In the genomic region with DNA sequence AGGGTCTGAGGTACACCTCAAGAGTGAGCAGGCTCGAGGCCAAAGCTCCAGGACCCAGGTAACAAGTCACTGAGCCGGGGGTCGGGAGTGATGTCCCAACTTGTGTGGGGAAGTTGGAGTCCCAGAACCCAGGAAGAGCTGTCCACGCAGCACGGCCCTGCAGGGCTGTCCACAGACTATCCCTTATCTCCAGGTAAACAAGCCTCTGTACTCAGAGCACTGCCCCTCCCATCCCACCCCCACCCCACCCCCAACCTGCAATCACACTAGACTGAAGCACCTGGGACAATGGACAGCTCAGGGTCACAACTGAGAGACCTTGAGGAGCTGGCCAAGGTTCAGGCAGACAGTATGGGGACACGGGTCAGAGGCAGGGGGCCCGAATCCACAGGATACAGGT, we compare ENCODE assay signal across 9 mouse cellular contexts. TPM values are rescaled to one million over a fixed set of nuclear protein-coding genes. Genes with fewer than 3 reads are reported as not detected.
DNase-seq lines count a peak whose midpoint lies in the region; ATAC-seq and TF ChIP-seq lines count a peak whose summit lies in the region.
"Had no signal": no experiment of that assay in that cellular context is flagged by ENCODE, and none has a peak within 500 bp of the region (broad histone marks: within the 10 kb centered on the region; RNA-seq: fewer than 3 reads in every experiment).

No protein-coding gene starts in this region.

- H3K27me3 ChIP-seq in kidney, embryonic 15.5 days = no peaks in the 10 kb centered on the region
- no peaks in the 10 kb centered on the region for H3K27me3 ChIP-seq in forebrain, postnatal 0 days (ENCODE audit: insufficient read depth, low read length)
- no peaks in the 10 kb centered on the region for H3K27me3 ChIP-seq in intestine, embryonic 14.5 days (replicated peaks; ENCODE audit: control insufficient read depth, insufficient read depth, low read length)
- H3K27me3 ChIP-seq in midbrain, embryonic 13.5 days = no peaks in the 10 kb centered on the region
- H3K27me3 ChIP-seq in heart, embryonic 11.5 days (ENCODE audit: control insufficient read depth, insufficient read depth, low read length) = no peaks in the 10 kb centered on the region

- H3K27ac ChIP-seq in kidney, embryonic 15.5 days = 0 out of 2 replicates have a peak overlapping the region, but pooled peaks have one; percentile 23
- no peak overlapping the region for H3K27ac ChIP-seq in forebrain, postnatal 0 days (ENCODE audit: low read depth, low read length)
- H3K27ac ChIP-seq in intestine, embryonic 14.5 days (ENCODE audit: low read depth) = no peak overlapping the region
- H3K27ac ChIP-seq in midbrain, embryonic 13.5 days = peak overlapping the region; percentile 93
- no peak overlapping the region for H3K27ac ChIP-seq in heart, embryonic 11.5 days (ENCODE audit: low read depth, low read length)

- H3K9ac ChIP-seq in kidney, embryonic 15.5 days = no peak overlapping the region
- H3K9ac ChIP-seq in forebrain, postnatal 0 days = peak overlapping the region; percentile 55; the same call in 1 of the 2 replicates
- H3K9ac ChIP-seq in intestine, embryonic 14.5 days (ENCODE audit: low read length) = no peak overlapping the region
- H3K9ac ChIP-seq in midbrain, embryonic 13.5 days (replicated peaks) = peak overlapping the region; percentile 69
- H3K9ac ChIP-seq in heart, embryonic 11.5 days (ENCODE audit: low read depth, low read length) = no peak overlapping the region

- H3K9me3 ChIP-seq in kidney, embryonic 15.5 days (replicated peaks) = no peaks in the 10 kb centered on the region
- no peaks in the 10 kb centered on the region for H3K9me3 ChIP-seq in forebrain, postnatal 0 days (ENCODE audit: low read length)
- no peaks in the 10 kb centered on the region for H3K9me3 ChIP-seq in intestine, embryonic 14.5 days (ENCODE audit: control insufficient read depth, low read length)
- no peaks in the 10 kb centered on the region for H3K9me3 ChIP-seq in midbrain, embryonic 13.5 days
- H3K9me3 ChIP-seq in heart, embryonic 11.5 days (replicated peaks; ENCODE audit: control insufficient read depth, low read length) = no peaks in the 10 kb centered on the region

- no peak overlapping the region for H3K4me3 ChIP-seq in kidney, embryonic 15.5 days (replicated peaks)
- H3K4me3 ChIP-seq in forebrain, postnatal 0 days (ENCODE audit: low read depth, low read length) = no peak overlapping the region
- no peak overlapping the region for H3K4me3 ChIP-seq in intestine, embryonic 14.5 days (ENCODE audit: low read depth, low read length)
- H3K4me3 ChIP-seq in midbrain, embryonic 13.5 days (replicated peaks) = no peak overlapping the region
- H3K4me3 ChIP-seq in heart, embryonic 11.5 days (ENCODE audit: low read depth, low read length) = no peak overlapping the region

- 0 out of 2 replicates have a peak, but pooled peaks have one; percentile 7 for ATAC-seq in kidney, embryonic 15.5 days (replicated peaks; ENCODE audit: low FRiP score)
- ATAC-seq in forebrain, postnatal 0 days = no peak
- ATAC-seq in intestine, embryonic 14.5 days (replicated peaks; ENCODE audit: low FRiP score, low TSS enrichment, low read depth) = peak; percentile 10; the same call in 1 of the 2 replicates
- 0 out of 2 replicates have a peak, but pooled peaks have one; percentile 14 for ATAC-seq in midbrain, embryonic 13.5 days
- no peak for ATAC-seq in heart, embryonic 11.5 days (replicated peaks; ENCODE audit: insufficient number of reproducible peaks, low FRiP score, low TSS enrichment)

- no peak for DNase-seq in kidney, postnatal 10 days
- no peak for DNase-seq in forebrain, postnatal 0 days
- no peak for DNase-seq in intestine, embryonic 14.5 days (ENCODE audit: low spot score)
- DNase-seq in layer of hippocampus, postnatal 14 days (ENCODE audit: low spot score in 2 of 2) = no peak
- no peak for DNase-seq in layer of hippocampus, adult 9-11 months
- DNase-seq: cerebellum, adult 9-10 months had no signal

- H3K4me1 ChIP-seq in kidney, embryonic 15.5 days = peaks cover 81% of the 10 kb centered on the region
- peaks cover 23% of the 10 kb centered on the region for H3K4me1 ChIP-seq in forebrain, postnatal 0 days (ENCODE audit: insufficient read depth)
- peaks cover 16% of the 10 kb centered on the region for H3K4me1 ChIP-seq in intestine, embryonic 14.5 days (replicated peaks; ENCODE audit: control insufficient read depth, insufficient read depth, low read length)
- H3K4me1 ChIP-seq in midbrain, embryonic 13.5 days (replicated peaks) = peaks cover 96% of the 10 kb centered on the region
- peaks cover 72% of the 10 kb centered on the region for H3K4me1 ChIP-seq in heart, embryonic 11.5 days (ENCODE audit: control insufficient read depth, insufficient read depth, low read length)

- 61% methylated on average over 7 of the region's 7 CpGs for WGBS in kidney, embryonic 15.5 days
- 75% methylated on average over 7 of the region's 7 CpGs for WGBS in forebrain, postnatal 0 days
- 63% methylated on average over 7 of the region's 7 CpGs for WGBS in intestine, embryonic 14.5 days
- WGBS in midbrain, embryonic 13.5 days = 83% methylated on average over 7 of the region's 7 CpGs
- 66% methylated on average over 7 of the region's 7 CpGs for WGBS in heart, embryonic 11.5 days (ENCODE audit: insufficient replicate concordance)

- H3K36me3 ChIP-seq in kidney, embryonic 15.5 days = no peaks in the 10 kb centered on the region
- no peaks in the 10 kb centered on the region for H3K36me3 ChIP-seq in forebrain, postnatal 0 days (ENCODE audit: insufficient read depth)
- H3K36me3 ChIP-seq in intestine, embryonic 14.5 days (ENCODE audit: control insufficient read depth, insufficient read depth, low read length) = no peaks in the 10 kb centered on the region
- no peaks in the 10 kb centered on the region for H3K36me3 ChIP-seq in midbrain, embryonic 13.5 days
- H3K36me3 ChIP-seq in heart, embryonic 11.5 days (ENCODE audit: control insufficient read depth, insufficient read depth, low read length) = no peaks in the 10 kb centered on the region

- TF ChIP-seq CTCF in forebrain, postnatal 0 days (IDR thresholded peaks at IDR 0.05; ENCODE audit: low read depth) = no peak

- no peak overlapping the region for H3K4me2 ChIP-seq in kidney, embryonic 15.5 days
- H3K4me2 ChIP-seq in forebrain, postnatal 0 days (ENCODE audit: low read depth) = no peak overlapping the region
- H3K4me2 ChIP-seq in intestine, embryonic 14.5 days (ENCODE audit: low read length) = no peak overlapping the region
- peak overlapping the region; percentile 55; the same call in 1 of the 2 replicates for H3K4me2 ChIP-seq in midbrain, embryonic 13.5 days (replicated peaks)
- H3K4me2 ChIP-seq in heart, embryonic 11.5 days = no peak overlapping the region

RNA-seq across cellular contexts. Expression of a gene that starts 10.3 kb away (rescaled TPM):
- polyA plus RNA-seq in kidney, embryonic 15.5 days (2015; fragmentation: Nextera tagmentation; extraction: Ambion mirVana) = 7.7 and 8.1 TPM in 2 replicates
- 66.1 and 68.0 TPM in 2 replicates for total RNA-seq in forebrain, postnatal 0 days (2014; rRNA removed)
- polyA plus RNA-seq in forebrain, postnatal 0 days (2015; fragmentation: Nextera tagmentation; extraction: Ambion mirVana) = 15.5 and 16.2 TPM in 2 replicates
- 10.9 and 11.2 TPM in 2 replicates for polyA plus RNA-seq in intestine, embryonic 14.5 days (2014; fragmentation: Nextera tagmentation; extraction: Ambion mirVana)
- polyA plus RNA-seq in midbrain, embryonic 13.5 days (2015; fragmentation: Nextera tagmentation; extraction: Ambion mirVana) = 19.5 and 21.5 TPM in 2 replicates
- total RNA-seq in layer of hippocampus, postnatal 14 days (2021) = 10 to 100 TPM; 55.9 to 57.4 TPM
- polyA plus RNA-seq in heart, embryonic 11.5 days (2014; fragmentation: Nextera tagmentation; extraction: Ambion mirVana) = 6.3 and 7.8 TPM in 2 replicates

RNA-seq across cellular contexts. Expression of a gene that starts 41.2 kb away (rescaled TPM):
- polyA plus RNA-seq in kidney, embryonic 15.5 days (2015; fragmentation: Nextera tagmentation; extraction: Ambion mirVana) = 0.55 and 1.00 TPM in 2 replicates
- total RNA-seq in forebrain, postnatal 0 days (2014; rRNA removed) = 3.9 and 5.2 TPM in 2 replicates
- 1.1 and 1.5 TPM in 2 replicates for polyA plus RNA-seq in forebrain, postnatal 0 days (2015; fragmentation: Nextera tagmentation; extraction: Ambion mirVana)
- 0.28 and 0.67 TPM in 2 replicates for polyA plus RNA-seq in intestine, embryonic 14.5 days (2014; fragmentation: Nextera tagmentation; extraction: Ambion mirVana)
- polyA plus RNA-seq in midbrain, embryonic 13.5 days (2015; fragmentation: Nextera tagmentation; extraction: Ambion mirVana) = 2.0 and 2.9 TPM in 2 replicates
- total RNA-seq in layer of hippocampus, postnatal 14 days (2021) = 1 to 10 TPM; 4.1 to 5.2 TPM
- 0.28 and 0.29 TPM in 2 replicates for polyA plus RNA-seq in heart, embryonic 11.5 days (2014; fragmentation: Nextera tagmentation; extraction: Ambion mirVana)

Comparison
In these comparisons a context has a peak if more than half of its experiments do, and no peak if none do; other contexts are left out.
1. ATAC-seq: peak in kidney, embryonic 15.5 days (single experiment), intestine, embryonic 14.5 days (single experiment) and midbrain, embryonic 13.5 days (single experiment); none in forebrain, postnatal 0 days (single experiment) and heart, embryonic 11.5 days (single experiment).
2. H3K27ac ChIP-seq: peak in kidney, embryonic 15.5 days (single experiment) and midbrain, embryonic 13.5 days (single experiment); none in forebrain, postnatal 0 days (single experiment), intestine, embryonic 14.5 days (single experiment) and heart, embryonic 11.5 days (single experiment).
3. H3K9ac ChIP-seq: peak in forebrain, postnatal 0 days (single experiment) and midbrain, embryonic 13.5 days (single experiment); none in kidney, embryonic 15.5 days (single experiment), intestine, embryonic 14.5 days (single experiment) and heart, embryonic 11.5 days (single experiment).